Mouse (Mus musculus) E14TG2a.4 (cell line): ENCODE data around the gene Gadl1.

ENCODE experiments used
- CTCF ChIP-seq: conservative IDR thresholded peaks from 2 replicates; pipeline ENCODE4 v1.5.1; 2014; ENCODE audit warnings: low read length
- NANOG ChIP-seq: IDR thresholded peaks from 2 replicates; pipeline ENCODE4 v1.6.1; 2014; ENCODE audit warnings: borderline replicate concordance, low read length, mixed read lengths

- TF ChIP-seq CTCF (no peak), NANOG (no peak)
Measured at GRCm38 (mm10) chr9:115887571-115887970, 21.7 kb upstream of the Gadl1 start.
